Mouse (Mus musculus) testis, adult 2 months (tissue): ENCODE measurements at regions not wholly inside any gene's neighbourhood (a gene's known extent, or its start where the extent isn't known, plus 50 kb on each side); places are given as distances from the start of the nearest gene placed in this dataset.

ENCODE experiments used
- CTCF ChIP-seq: fragments of 200-500 bp; IDR thresholded peaks from 2 replicates; pipeline ENCODE4 v1.5.1; 2012; ENCODE audit warnings: low read depth, mild to moderate bottlenecking, inconsistent platforms, low read length, moderate library complexity; ENCODE audit not compliant: control insufficient read depth, insufficient read depth, insufficient replicate concordance
- POLR2A ChIP-seq: fragments of 200-500 bp; IDR thresholded peaks from 2 replicates; pipeline ENCODE4 v1.6.1; 2012; ENCODE audit warnings: low read depth, mild to moderate bottlenecking, inconsistent platforms, low read length, moderate library complexity; ENCODE audit not compliant: control insufficient read depth

- TF ChIP-seq POLR2A (no peak), CTCF (no peak)
These were observed 557.8 kb downstream of the Lmo4 start for GRCm38 (mm10) chr3:143647237-143647636.
